Mouse (Mus musculus) kidney, adult 2 months (tissue): ENCODE measurements around the gene Tcte1.

Experiments used
- CTCF ChIP-seq: fragments of 200-500 bp; conservative IDR thresholded peaks from 2 replicates; pipeline ENCODE4 v1.5.1; 2011; ENCODE audit warnings: low read depth, mild to moderate bottlenecking, control low read depth, low read length, moderate library complexity, mixed read lengths; ENCODE audit not compliant: insufficient read depth, insufficient read length
- POLR2A ChIP-seq: fragments of 200-500 bp; IDR thresholded peaks from one replicate; pipeline ENCODE4 v1.6.1; 2011; ENCODE audit warnings: low read depth, low read length, control low read depth

DNA sequence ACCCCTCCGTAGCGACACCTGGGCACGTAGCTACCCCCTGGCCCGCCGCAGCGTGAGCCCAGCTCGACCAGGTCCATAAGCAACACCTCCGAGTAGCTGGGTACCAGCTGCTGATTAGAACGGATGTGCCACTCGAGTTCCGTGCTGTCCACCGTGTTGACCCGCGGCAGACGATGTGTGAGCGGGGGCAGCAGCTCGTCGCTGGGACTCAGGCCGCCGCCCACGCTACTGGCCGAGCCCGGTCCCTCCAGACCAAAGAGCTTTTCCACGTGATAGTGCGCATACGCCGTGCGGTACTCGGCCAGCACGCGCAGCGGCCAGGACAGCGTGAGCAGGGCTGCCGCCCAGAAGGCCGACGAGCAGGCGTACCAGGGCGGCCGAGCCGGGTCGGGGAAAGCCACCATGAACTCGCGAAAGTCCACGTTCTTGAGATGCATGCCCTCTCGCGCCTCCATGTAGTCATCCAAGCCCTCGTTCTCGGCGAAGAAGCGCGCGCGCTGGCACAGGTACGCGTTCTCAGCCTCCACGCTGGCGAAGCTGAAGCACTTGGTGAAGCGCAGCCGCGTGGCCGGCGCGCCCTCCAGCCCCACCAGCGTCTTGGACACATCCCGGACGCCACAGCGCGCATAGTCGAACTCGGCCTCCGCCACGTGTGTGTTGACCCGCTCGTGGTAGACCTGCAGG is 22.2 kb downstream of the Tcte1 start:
- TF ChIP-seq POLR2A (no peak), CTCF (no peak)
